Mouse (Mus musculus) heart, embryonic 16.5 days (tissue): Measurements from ENCODE around the gene D3Ertd751e. TPM values are rescaled to one million over a fixed set of nuclear protein-coding genes. Genes with fewer than 3 reads are reported as not detected.
A peak's percentile ranks its signal among the peaks of the same experiment; 100 is the strongest.

ENCODE experiments used
- ATAC-seq: fragments of 200-750 bp; cut with Nextera tagmentation; replicated peaks from 2 replicates; pipeline ENCODE4 v1.8.0; 2017; ENCODE audit warnings: moderate number of reproducible peaks; ENCODE audit not compliant: insufficient read depth, low FRiP score; ENCODE audit errors: extremely low read depth
- H3K27ac ChIP-seq: fragments of 300-500 bp; sonication (generic); 2 replicates; pipeline ENCODE4 v1.5.1; 2014; ENCODE audit warnings: mild to moderate bottlenecking, low read length, control low read depth, moderate library complexity
- H3K27me3 ChIP-seq: fragments of 300-500 bp; sonication (generic); 2 replicates; pipeline ENCODE4 v1.6.1; 2014; ENCODE audit warnings: low read length, mixed read lengths; ENCODE audit not compliant: control insufficient read depth, insufficient read depth
- H3K36me3 ChIP-seq: fragments of 300-500 bp; sonication (generic); 2 replicates; pipeline ENCODE4 v1.6.1; 2014; ENCODE audit not compliant: control insufficient read depth, insufficient read depth
- H3K4me1 ChIP-seq: fragments of 300-500 bp; sonication (generic); 2 replicates; pipeline ENCODE4 v1.6.1; 2014; ENCODE audit warnings: low read length, mixed read lengths; ENCODE audit not compliant: control insufficient read depth, insufficient read depth
- H3K4me2 ChIP-seq: fragments of 300-500 bp; sonication (generic); 2 replicates; pipeline ENCODE4 v1.6.1; 2014; ENCODE audit warnings: low read depth, mild to moderate bottlenecking, control low read depth, low read length
- H3K4me3 ChIP-seq: fragments of 300-500 bp; sonication (generic); 2 replicates; pipeline ENCODE4 v1.5.1; 2014; ENCODE audit warnings: mild to moderate bottlenecking, control low read depth, low read length
- H3K9ac ChIP-seq: fragments of 300-500 bp; sonication (generic); 2 replicates; pipeline ENCODE4 v1.6.1; 2014; ENCODE audit warnings: low read length, control low read depth
- H3K9me3 ChIP-seq: fragments of 300-500 bp; sonication (generic); replicated peaks from 2 replicates; pipeline ENCODE4 v1.6.1; 2016; ENCODE audit warnings: low read length; ENCODE audit not compliant: control insufficient read depth
- WGBS: fragments of 180-500 bp; shearing (Covaris S2); extraction: QIAGEN DNeasy Blood & Tissue Kit; methylation state at CpG from one replicate; pipeline ENCODE4 v1.1.7; 2014; 5-methylcytosine and 5-hydroxymethylcytosine counted together
- polyA plus RNA-seq: library from polyadenylated mRNA; unstranded; fragments of >200 nt; fragmentation: Nextera tagmentation; extraction: Ambion mirVana; gene quantifications from 2 replicates; pipeline ENCODE4 v1.2.1, GENCODE M21; 2015

The D3Ertd751e gene
- 13.5 and 13.8 TPM in 2 replicates for polyA plus RNA-seq

DNA sequence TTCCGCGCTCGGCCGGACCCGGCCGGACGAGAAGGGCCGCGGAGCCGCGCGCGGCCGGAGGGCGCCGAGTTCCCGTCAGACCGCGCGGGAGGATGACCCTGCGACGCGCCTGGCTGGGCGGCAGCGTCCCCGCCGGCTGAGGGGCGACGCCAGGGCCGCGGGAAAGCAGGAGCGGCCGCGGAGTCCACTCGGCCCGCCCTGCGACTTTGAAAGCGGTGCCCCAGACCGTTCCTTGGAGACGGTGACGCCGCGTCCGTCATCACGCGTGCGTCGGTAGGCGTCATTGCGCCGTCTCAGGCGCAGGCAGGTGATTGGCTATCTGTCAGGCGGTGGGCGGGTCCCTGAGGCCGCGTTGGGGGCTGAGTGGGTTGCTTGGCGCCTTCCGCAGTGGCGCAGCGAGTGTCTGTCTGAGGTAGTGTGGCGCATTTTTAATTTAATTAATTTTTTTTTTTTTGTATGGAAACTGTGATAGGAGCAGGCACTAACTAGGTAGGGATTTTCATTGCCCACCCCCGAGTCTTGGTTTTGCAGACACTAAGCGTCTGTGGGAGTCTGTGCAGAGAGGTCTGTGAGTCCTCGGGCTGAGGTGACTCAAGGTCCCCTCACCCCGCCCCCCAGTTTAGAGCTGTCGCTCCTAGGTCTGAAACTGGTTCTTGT, at the start of gene D3Ertd751e, which contains the start of gene Sclt1:
TSS of gene D3Ertd751e (plus strand) at position 334 of the 657 bp plus-strand sequence.
TSS of gene Sclt1 (minus strand) at position 237 of the 657 bp plus-strand sequence.
- H3K4me3 ChIP-seq: peak within 1 kb of the TSS; percentile 89
- H3K9ac ChIP-seq: peak within 1 kb of the TSS; percentile 89
- ATAC-seq: peak; percentile 100
- no peaks in the 10 kb centered on the region for H3K9me3 ChIP-seq
- H3K36me3 ChIP-seq: no peaks in the 10 kb centered on the region
- peaks cover 11% of the 10 kb centered on the region for H3K4me1 ChIP-seq
- H3K27me3 ChIP-seq: no peaks in the 10 kb centered on the region
- peak within 1 kb of the TSS; percentile 95 for H3K27ac ChIP-seq
- peak within 1 kb of the TSS; percentile 89 for H3K4me2 ChIP-seq
- under 1% methylated on average over 66 of the region's 66 CpGs for WGBS

DNA sequence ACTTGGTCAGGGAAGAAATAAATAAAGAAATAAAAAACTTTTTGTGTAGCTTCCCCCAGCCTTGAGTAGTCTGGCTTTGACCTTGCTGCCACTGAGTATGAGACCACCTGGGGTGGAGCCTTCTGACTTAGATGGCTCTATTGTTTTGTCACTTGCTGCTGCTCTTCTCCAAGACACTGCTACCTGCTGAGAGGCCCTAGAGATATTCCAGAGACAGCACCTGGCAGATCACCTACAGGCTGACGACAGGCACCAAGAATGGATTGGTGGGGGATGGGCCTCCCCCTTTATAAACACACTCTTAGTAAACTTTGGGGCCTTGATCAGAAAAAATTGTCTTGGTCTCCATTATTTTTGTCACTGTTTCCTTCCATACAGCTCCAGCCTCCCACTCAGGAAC, 46.7 kb upstream of the D3Ertd751e start:
- Histone ChIP-seq H3K36me3 (0 out of 2 replicates have a peak, but pooled peaks cover 3% of the 10 kb centered on the region), H3K9me3 (no peaks in the 10 kb centered on the region), H3K4me1 (no peaks in the 10 kb centered on the region), H3K27ac (no peak overlapping the region), H3K9ac (no peak overlapping the region), H3K27me3 (no peaks in the 10 kb centered on the region), H3K4me3 (no peak overlapping the region), H3K4me2 (no peak overlapping the region)
- ATAC-seq: no peak
- 67% methylated on average over 1 of the region's 1 CpGs for whole genome bisulfite sequencing

DNA sequence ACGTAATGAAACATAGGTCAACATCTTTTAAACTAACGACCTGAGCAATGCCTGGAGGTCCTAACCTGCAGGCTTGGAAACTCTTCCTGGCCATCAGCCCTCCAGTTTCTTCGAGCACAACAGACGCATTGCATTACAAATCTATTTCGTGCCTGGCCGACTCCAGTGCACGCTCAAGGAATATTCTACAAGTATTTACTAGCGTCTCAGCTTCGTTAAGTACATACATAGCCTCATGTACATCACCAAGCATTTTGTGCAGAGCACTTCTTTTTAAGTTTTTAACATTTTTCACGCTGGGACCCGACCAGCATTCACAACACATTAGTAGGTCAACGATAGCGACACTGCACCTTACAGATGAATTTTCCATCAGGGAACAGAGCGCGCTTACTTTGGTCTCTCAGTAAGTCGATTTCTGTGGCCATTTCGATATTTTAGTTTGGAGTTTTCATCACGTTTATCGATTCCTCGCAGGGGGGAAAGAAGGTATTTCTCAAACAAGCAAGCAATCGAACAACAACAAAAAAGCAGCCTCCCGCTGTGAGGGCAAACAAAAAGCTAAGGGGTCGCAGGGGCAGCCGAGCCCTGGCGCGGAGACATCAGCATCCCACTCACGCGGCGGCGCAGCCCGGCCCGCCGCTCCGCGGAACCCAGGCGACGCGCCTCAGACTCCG, 672 bp upstream of the D3Ertd751e start:
- H3K27ac ChIP-seq: peak overlapping the region; percentile 95
- H3K9ac ChIP-seq: peak overlapping the region; percentile 89
- peaks cover 11% of the 10 kb centered on the region for H3K4me1 ChIP-seq
- no peak for ATAC-seq
- H3K9me3 ChIP-seq: no peaks in the 10 kb centered on the region
- WGBS: under 1% methylated on average over 39 of the region's 39 CpGs
- no peaks in the 10 kb centered on the region for H3K27me3 ChIP-seq
- H3K4me2 ChIP-seq: peak overlapping the region; percentile 89
- peak overlapping the region; percentile 89 for H3K4me3 ChIP-seq
- no peaks in the 10 kb centered on the region for H3K36me3 ChIP-seq

DNA sequence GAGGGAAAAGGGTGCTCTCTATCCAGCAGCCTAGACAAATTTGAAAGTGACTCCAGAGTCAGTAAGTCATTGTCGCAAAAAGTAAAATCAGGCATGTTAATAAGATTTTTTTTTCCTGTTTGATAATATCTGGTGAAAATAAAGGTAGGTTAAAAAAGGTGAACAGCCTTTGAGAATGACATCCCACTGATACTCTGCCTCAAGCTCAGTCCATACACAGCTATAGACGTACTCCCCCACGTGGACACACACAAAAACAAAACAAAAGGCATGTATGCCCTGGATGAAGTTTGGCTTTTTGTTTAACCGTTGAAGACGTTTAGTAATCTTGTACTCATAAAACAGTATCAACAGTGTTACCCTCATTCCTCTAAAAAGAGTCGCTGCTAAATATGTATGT, 1.0 kb downstream of the D3Ertd751e start:
- ATAC-seq: no peak
- Histone ChIP-seq H3K9ac (peak overlapping the region; percentile 28; the same call in 1 of the 2 replicates), H3K4me2 (peak overlapping the region; percentile 75), H3K27ac (no peak overlapping the region), H3K27me3 (no peaks in the 10 kb centered on the region), H3K4me1 (peaks cover 11% of the 10 kb centered on the region), H3K36me3 (no peaks in the 10 kb centered on the region), H3K9me3 (no peaks in the 10 kb centered on the region), H3K4me3 (no peak overlapping the region; the same call in 1 of the 2 replicates)
- 46% methylated on average over 6 of the region's 6 CpGs for WGBS

DNA sequence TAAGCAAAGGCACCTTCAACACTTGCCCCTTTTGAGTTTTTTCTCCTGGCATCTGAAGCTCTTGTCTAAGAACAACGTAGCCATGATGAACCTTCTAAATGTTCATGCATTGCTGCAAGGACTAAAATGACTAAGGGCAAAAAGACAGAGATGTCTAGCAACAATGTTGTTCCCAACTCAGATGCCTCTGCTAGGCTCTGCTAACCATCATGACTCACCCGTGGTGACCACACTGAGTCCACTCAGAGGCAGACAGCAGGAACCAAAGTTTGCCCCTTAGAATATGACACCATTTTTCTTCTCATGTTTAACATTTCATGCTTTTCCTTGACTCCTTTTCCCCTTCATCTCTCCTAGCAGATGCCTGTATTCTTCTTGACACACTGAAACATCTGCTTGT, 12.1 kb downstream of the D3Ertd751e start:
- Histone ChIP-seq H3K27me3 (no peaks in the 10 kb centered on the region), H3K9ac (no peak overlapping the region)
- WGBS: 56% methylated on average over 2 of the region's 2 CpGs

DNA sequence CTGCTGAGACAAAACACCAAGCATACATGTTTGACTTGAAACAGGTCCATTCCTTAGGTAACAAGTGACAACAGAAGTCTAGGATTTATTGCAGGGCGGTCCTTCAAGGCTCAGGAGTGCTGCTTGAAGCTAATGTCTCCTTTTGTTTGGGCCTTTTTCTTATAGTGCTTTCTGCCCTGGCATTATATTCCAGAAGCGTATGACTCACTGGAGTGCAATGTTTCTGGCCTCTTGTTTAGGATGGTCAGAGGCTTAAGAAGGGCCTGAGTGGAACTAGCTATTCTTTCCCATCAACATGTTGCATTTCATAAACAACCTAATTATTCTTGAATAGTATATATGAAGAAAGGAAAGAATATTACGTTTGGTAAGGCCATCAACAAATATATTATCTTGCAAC, 19.7 kb downstream of the D3Ertd751e start:
- ATAC-seq: no peak
- Histone ChIP-seq H3K27me3 (no peaks in the 10 kb centered on the region), H3K4me2 (no peak overlapping the region), H3K36me3 (no peaks in the 10 kb centered on the region; the same call in 1 of the 2 replicates), H3K9ac (no peak overlapping the region), H3K9me3 (no peaks in the 10 kb centered on the region), H3K27ac (no peak overlapping the region), H3K4me1 (no peaks in the 10 kb centered on the region), H3K4me3 (no peak overlapping the region)
- 90% methylated on average over 3 of the region's 3 CpGs for WGBS

More for the DNA sequence above, 12.1 kb downstream of the D3Ertd751e start:
- Histone ChIP-seq H3K4me1 (no peaks in the 10 kb centered on the region), H3K36me3 (no peaks in the 10 kb centered on the region), H3K4me2 (no peak overlapping the region), H3K4me3 (no peak overlapping the region), H3K27ac (no peak overlapping the region), H3K9me3 (no peaks in the 10 kb centered on the region)
- ATAC-seq: no peak

DNA sequence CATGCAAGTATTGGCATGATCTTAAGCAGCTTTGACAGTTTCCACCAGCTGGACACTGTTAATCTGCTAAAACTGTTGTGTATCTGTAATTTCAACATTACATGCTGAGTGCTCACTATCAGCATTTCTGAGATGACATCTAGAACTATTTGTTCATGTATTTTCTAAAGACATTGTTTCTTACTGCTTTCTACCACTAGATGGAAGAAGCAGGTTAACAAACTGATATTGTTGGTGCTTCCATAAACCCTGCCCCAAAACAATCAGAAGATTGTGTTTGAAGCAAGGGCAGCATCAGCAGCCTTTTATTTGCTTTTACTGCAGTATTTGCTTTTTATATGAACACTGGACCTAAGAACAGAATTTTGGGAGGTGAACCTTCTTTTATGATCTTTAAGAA, 70.0 kb downstream of the D3Ertd751e start:
- no peak for ATAC-seq
- H3K4me2 ChIP-seq: no peak overlapping the region
- H3K36me3 ChIP-seq: no peaks in the 10 kb centered on the region
- H3K9ac ChIP-seq: no peak overlapping the region
- no peaks in the 10 kb centered on the region for H3K9me3 ChIP-seq
- H3K4me1 ChIP-seq: no peaks in the 10 kb centered on the region
- no peak overlapping the region for H3K27ac ChIP-seq
- no peaks in the 10 kb centered on the region for H3K27me3 ChIP-seq
- H3K4me3 ChIP-seq: no peak overlapping the region
